Mouse (Mus musculus): ENCODE measurements at regions not wholly inside any gene's neighbourhood (a gene's known extent, or its start where the extent isn't known, plus 50 kb on each side); places are given as distances from the start of the nearest gene placed in this dataset.

DNA sequence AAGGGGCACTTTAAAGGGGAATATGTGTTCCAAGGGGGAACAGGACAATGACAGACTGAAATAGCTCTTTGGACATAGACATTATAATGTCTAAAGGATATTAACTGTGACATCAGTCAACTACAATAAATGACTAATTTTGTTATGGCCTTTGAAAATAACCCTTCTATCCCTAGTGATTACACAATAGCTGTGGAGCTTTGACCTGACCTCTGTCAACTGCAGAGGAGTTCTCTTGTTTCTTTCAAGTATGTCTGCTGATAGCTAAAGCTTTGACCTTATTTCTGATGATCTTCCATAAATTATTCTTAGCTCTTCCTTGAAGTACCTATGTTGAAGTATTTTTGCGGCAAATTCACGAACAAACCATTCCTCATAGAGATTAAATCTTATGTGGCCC is 1038.9 kb downstream of the Car8 start:
- no peak overlapping the region for H3K27ac ChIP-seq
- H3K4me3 ChIP-seq = no peak overlapping the region
- no peaks in the 10 kb centered on the region for H3K9me3 ChIP-seq
- H3K9ac ChIP-seq = no peak overlapping the region
- H3K27me3 ChIP-seq = no peaks in the 10 kb centered on the region
- no peaks in the 10 kb centered on the region for H3K36me3 ChIP-seq
- WGBS = 76% methylated on average over 2 of the region's 2 CpGs
- no peaks in the 10 kb centered on the region for H3K4me1 ChIP-seq
- no peak for ATAC-seq (ENCODE audit: insufficient number of reproducible peaks, insufficient read depth, low FRiP score, low TSS enrichment, low read depth)
- H3K4me2 ChIP-seq = no peak overlapping the region

DNA sequence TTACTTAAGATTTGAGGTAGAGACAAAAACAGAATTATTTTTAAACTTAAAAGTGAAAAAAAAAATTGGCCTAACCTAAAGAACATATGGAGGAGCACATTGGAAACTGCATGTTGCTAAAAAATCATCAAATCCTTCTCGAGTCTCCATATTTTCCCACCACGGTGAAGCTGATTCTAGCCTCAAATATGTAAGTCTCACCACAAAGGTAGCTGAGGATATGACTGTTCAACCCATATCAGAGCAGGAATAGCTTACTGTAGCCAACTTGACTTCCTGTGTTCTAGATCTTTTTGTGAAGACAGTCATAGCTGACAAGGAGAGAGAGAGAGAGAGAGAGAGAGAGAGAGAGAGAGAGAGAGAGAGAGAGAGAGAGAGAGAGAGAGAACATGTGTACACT is 1039.8 kb downstream of the Car8 start:
- Histone ChIP-seq H3K9ac (no peak overlapping the region), H3K4me1 (no peaks in the 10 kb centered on the region), H3K4me3 (no peak overlapping the region), H3K9me3 (no peaks in the 10 kb centered on the region), H3K36me3 (no peaks in the 10 kb centered on the region), H3K4me2 (no peak overlapping the region), H3K27me3 (no peaks in the 10 kb centered on the region), H3K27ac (no peak overlapping the region)
- WGBS = 76% methylated on average over 2 of the region's 2 CpGs
- ATAC-seq (ENCODE audit: insufficient number of reproducible peaks, insufficient read depth, low FRiP score, low TSS enrichment, low read depth) = no peak

DNA sequence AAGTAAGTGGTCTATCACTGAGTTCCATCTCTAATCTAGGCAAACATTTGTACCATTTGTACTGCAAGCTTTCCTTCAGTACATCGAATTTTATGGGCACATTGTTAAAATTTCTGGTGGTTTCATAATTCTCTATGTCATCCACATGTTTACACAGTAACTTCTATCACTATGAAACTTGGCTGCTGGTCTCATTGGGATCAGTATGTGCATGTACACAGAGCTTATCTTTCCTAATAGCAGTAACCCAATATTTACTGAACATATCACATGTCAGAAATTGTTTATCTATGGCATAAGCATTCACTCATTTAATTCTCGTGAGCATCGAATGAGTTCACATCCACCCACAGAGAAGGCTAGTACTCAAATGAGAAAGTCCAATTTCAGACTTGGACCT is 1042.3 kb downstream of the Car8 start:
- H3K4me2 ChIP-seq = no peak overlapping the region

DNA sequence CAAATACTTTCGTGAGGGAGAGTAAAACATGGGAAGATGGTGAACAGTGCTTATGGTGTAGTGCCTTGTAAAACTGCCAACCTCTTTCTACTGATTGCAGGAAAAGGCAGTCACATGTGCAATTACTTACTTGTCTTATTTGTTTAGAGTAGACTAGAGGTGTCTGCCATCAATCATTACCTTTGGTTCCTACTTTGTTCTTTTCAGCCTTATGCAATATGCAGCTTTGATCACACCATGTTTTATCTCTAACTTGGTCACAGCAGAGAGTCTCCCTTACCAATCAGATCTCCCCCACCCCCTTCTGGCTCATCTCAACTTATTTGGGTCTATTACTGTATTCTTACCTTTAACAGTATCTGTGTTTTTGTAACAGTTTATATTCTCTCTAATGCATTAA is 1043.2 kb downstream of the Car8 start:
- no peak overlapping the region for H3K9ac ChIP-seq
- H3K36me3 ChIP-seq = no peaks in the 10 kb centered on the region
- H3K27ac ChIP-seq = no peak overlapping the region
- no peaks in the 10 kb centered on the region for H3K27me3 ChIP-seq
- H3K4me1 ChIP-seq = no peaks in the 10 kb centered on the region
- no peak for ATAC-seq (ENCODE audit: insufficient number of reproducible peaks, insufficient read depth, low FRiP score, low TSS enrichment, low read depth)
- no peak overlapping the region for H3K4me3 ChIP-seq
- WGBS = 75% methylated on average over 1 of the region's 1 CpGs
- no peaks in the 10 kb centered on the region for H3K9me3 ChIP-seq
- H3K4me2 ChIP-seq = no peak overlapping the region

More for the DNA sequence above, 1042.3 kb downstream of the Car8 start:
- H3K27me3 ChIP-seq = no peaks in the 10 kb centered on the region
- no peaks in the 10 kb centered on the region for H3K36me3 ChIP-seq
- no peaks in the 10 kb centered on the region for H3K9me3 ChIP-seq
- H3K4me1 ChIP-seq = no peaks in the 10 kb centered on the region
- no peak overlapping the region for H3K27ac ChIP-seq
- ATAC-seq (ENCODE audit: insufficient number of reproducible peaks, insufficient read depth, low FRiP score, low TSS enrichment, low read depth) = no peak
- no peak overlapping the region for H3K4me3 ChIP-seq
- WGBS = 72% methylated on average over 3 of the region's 3 CpGs
- H3K9ac ChIP-seq = no peak overlapping the region

DNA sequence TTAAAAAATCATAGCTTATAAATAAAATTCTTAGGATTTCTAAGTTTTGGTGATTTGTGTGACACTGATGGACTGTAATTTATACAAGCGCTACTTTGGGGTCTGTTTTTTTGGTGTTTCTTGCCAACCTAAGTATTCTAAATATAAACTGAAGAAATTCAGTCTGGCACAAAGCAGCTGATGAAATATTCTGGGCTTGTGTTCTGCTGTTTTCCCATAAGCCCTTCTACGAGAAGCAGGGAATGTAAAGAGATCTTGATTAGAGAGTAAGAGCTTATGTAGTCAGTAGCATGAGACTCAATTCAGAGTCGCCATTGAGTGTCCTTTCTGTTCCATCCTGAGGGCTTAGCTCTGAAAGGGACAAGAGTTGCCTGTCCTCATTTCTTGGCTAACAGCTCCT is 1046.9 kb downstream of the Car8 start:
- Histone ChIP-seq H3K27ac (no peak overlapping the region), H3K27me3 (no peaks in the 10 kb centered on the region), H3K4me3 (no peak overlapping the region), H3K9ac (no peak overlapping the region), H3K9me3 (no peaks in the 10 kb centered on the region), H3K4me1 (no peaks in the 10 kb centered on the region), H3K36me3 (no peaks in the 10 kb centered on the region), H3K4me2 (no peak overlapping the region)
- no peak for ATAC-seq (ENCODE audit: insufficient number of reproducible peaks, insufficient read depth, low FRiP score, low TSS enrichment, low read depth)
- 67% methylated on average over 3 of the region's 3 CpGs for WGBS

DNA sequence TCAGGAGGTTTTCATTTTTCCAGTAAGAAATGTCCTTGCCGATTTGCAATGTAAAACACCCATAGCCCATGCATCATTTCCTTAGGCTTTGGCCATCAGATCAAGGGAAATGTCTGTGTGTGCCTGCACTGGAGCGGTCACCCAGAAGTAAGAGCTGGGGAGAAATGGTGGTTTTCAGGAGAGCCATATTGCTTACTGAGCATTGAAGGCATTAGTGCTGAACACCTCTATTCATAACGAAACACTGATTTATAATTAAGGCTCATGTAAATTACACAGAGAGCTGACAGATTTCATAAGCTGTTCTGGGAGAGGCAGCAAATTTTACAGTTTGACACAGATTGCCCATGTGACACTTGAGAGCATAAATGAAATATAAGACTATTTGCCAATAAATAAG is 1047.6 kb downstream of the Car8 start:
- Histone ChIP-seq H3K4me2 (no peak overlapping the region), H3K27me3 (no peaks in the 10 kb centered on the region), H3K27ac (no peak overlapping the region), H3K9me3 (no peaks in the 10 kb centered on the region), H3K4me3 (no peak overlapping the region), H3K36me3 (no peaks in the 10 kb centered on the region), H3K4me1 (no peaks in the 10 kb centered on the region), H3K9ac (no peak overlapping the region)
- WGBS = 80% methylated on average over 3 of the region's 3 CpGs
- no peak for ATAC-seq (ENCODE audit: insufficient number of reproducible peaks, insufficient read depth, low FRiP score, low TSS enrichment, low read depth)

DNA sequence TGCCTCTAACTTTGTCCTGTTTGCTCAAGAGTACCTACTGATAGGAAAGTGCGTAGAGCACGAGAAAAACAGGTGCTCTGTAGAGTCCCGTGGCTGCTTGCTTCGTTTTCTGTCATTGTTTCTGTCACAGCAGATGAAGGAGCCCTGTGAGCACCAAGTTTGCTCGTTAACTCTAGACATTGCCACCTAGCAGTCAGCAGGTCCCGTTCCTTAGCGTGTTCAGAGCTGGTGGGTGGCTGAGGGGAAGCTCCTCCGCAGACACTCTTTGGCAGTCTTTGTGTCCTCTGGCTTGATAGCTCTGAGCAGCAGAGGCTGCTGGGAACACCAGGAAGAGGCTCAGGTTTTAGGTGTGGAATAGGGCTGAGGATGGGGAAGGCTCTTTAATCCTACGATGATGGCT is 1063.8 kb downstream of the Car8 start:
- Histone ChIP-seq H3K4me2 (no peak overlapping the region), H3K4me3 (no peak overlapping the region), H3K27me3 (no peaks in the 10 kb centered on the region), H3K9me3 (no peaks in the 10 kb centered on the region), H3K27ac (no peak overlapping the region), H3K4me1 (no peaks in the 10 kb centered on the region), H3K9ac (no peak overlapping the region), H3K36me3 (no peaks in the 10 kb centered on the region)
- no peak for ATAC-seq (ENCODE audit: insufficient number of reproducible peaks, insufficient read depth, low FRiP score, low TSS enrichment, low read depth)
- WGBS = 84% methylated on average over 9 of the region's 9 CpGs

DNA sequence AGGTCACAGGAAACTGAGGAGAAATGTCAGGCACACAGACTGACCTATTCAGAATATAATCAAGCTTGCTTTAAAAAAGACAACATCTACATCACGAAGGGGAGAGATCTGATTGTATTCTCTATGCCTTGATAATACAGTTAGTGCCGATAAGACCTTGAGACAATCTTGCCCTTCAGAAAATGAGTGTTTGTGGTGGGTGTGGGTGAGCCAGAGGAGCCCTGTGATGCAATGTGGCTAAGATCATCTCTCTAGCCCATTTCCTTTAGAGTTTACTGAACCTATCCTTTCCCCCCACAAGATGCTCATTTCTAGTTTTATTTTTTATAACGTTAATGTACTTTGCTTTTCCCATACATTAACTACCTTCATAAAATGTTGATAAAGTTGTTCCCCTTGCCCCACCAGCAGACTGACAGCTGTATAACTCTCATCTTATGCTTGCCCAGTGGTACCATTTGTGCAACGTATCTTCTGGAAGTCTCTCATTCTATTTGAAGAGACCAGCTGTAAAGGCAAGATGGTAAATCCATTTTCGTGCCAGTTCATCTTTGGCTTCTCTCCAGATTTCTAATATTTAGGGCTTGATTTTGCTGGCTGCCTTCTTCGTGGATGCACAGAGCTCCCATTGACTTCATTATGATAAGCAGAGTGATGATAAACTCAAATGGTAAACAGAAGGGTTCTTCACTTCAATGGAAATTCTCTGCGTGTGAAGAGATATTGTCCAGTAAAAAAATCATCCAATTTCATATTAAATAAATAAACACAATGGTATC is 1066.1 kb downstream of the Car8 start:
- Histone ChIP-seq H3K9ac (no peak overlapping the region), H3K4me2 (no peak overlapping the region), H3K36me3 (no peaks in the 10 kb centered on the region), H3K27me3 (no peaks in the 10 kb centered on the region), H3K4me3 (no peak overlapping the region), H3K9me3 (no peaks in the 10 kb centered on the region), H3K4me1 (no peaks in the 10 kb centered on the region), H3K27ac (no peak overlapping the region)
- ATAC-seq (ENCODE audit: insufficient number of reproducible peaks, insufficient read depth, low FRiP score, low TSS enrichment, low read depth) = no peak
- WGBS = 83% methylated on average over 7 of the region's 7 CpGs

DNA sequence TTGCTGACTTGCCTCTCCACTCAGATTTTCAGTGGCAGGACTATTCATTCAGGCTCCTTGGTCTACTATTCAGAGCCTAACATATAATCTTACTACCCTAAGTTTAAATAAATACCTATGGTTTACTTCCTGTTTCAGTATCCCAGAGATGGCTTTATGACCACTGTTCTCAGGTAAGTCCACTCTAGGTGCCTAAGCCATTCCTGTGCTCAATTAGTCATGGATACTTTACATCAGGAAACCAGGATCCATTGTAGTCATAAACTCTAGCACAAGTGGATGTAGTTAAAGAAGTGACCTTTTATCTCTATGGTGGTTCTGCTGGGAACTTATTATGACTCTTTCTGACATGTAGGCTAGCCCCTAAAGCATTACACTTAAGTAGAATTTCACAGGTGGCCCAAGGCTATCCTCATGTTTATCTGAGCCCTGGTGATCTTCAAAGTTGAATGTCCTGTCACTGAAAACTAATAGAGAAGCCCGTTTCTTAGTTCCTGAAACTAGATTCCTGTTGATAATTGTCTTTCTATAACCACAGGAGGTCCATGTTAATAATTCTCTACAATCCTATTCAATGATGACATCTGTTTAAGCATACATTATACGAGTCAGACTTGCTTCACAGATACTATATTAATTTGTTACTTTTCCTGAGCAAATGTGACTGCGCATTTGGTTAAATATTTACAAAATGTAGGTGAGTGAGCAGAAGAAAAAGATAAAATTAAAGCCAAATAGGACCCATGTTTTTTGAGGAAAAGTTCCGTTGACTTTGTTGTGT is 1067.0 kb downstream of the Car8 start:
- H3K27me3 ChIP-seq = no peaks in the 10 kb centered on the region
- no peaks in the 10 kb centered on the region for H3K36me3 ChIP-seq
- ATAC-seq (ENCODE audit: insufficient number of reproducible peaks, insufficient read depth, low FRiP score, low TSS enrichment, low read depth) = no peak
- H3K4me3 ChIP-seq = no peak overlapping the region
- 81% methylated on average over 4 of the region's 4 CpGs for WGBS
- H3K4me2 ChIP-seq = no peak overlapping the region
- no peaks in the 10 kb centered on the region for H3K4me1 ChIP-seq
- no peaks in the 10 kb centered on the region for H3K9me3 ChIP-seq
- H3K9ac ChIP-seq = no peak overlapping the region
- no peak overlapping the region for H3K27ac ChIP-seq

DNA sequence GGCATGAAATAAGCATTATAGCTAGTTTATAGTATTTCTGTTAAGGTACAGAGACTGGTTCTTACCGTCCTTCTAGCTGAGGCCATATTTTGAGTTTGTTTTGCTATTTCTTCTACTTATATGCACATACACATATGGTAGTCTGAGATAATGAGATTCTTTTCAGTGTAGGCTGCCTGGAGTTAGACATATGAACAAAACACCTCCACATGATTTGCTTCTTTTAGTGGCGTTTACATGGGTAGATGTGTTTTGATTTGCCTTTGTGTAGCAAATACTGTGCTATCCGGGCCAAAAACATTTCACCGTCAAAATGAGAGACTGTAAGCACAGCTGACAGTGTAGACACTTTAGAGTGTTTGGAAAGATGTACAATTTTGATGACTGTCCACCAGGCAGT is 1077.4 kb downstream of the Car8 start:
- Histone ChIP-seq H3K4me3 (no peak overlapping the region), H3K9ac (no peak overlapping the region), H3K27me3 (no peaks in the 10 kb centered on the region), H3K4me1 (no peaks in the 10 kb centered on the region), H3K9me3 (no peaks in the 10 kb centered on the region), H3K36me3 (no peaks in the 10 kb centered on the region), H3K27ac (no peak overlapping the region), H3K4me2 (no peak overlapping the region)
- WGBS = 93% methylated on average over 4 of the region's 4 CpGs
- ATAC-seq (ENCODE audit: insufficient number of reproducible peaks, insufficient read depth, low FRiP score, low TSS enrichment, low read depth) = no peak

DNA sequence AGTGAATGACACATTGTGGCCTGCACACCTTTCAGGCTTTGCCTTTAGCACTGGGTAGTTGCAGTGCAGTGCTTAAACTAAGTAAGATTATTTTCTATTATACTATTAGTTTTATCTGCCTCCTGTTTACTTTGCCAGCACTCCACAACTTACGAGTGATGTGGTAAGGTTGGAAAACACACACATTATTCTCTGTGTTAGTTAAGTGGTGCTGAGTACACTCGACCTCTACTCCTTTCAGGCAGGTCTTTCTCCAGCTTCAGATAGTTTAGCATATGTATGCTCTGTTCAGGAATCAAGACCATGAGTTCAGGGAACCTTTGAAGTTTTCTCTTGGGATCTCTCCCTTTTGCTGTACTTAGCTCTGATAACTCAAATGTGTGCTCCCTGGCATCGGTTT is 1081.0 kb downstream of the Car8 start:
- Histone ChIP-seq H3K9me3 (no peaks in the 10 kb centered on the region), H3K4me1 (no peaks in the 10 kb centered on the region), H3K36me3 (no peaks in the 10 kb centered on the region), H3K9ac (no peak overlapping the region), H3K4me2 (no peak overlapping the region), H3K4me3 (no peak overlapping the region), H3K27me3 (no peaks in the 10 kb centered on the region), H3K27ac (no peak overlapping the region)
- 70% methylated on average over 3 of the region's 3 CpGs for WGBS
- ATAC-seq (ENCODE audit: insufficient number of reproducible peaks, insufficient read depth, low FRiP score, low TSS enrichment, low read depth) = no peak

DNA sequence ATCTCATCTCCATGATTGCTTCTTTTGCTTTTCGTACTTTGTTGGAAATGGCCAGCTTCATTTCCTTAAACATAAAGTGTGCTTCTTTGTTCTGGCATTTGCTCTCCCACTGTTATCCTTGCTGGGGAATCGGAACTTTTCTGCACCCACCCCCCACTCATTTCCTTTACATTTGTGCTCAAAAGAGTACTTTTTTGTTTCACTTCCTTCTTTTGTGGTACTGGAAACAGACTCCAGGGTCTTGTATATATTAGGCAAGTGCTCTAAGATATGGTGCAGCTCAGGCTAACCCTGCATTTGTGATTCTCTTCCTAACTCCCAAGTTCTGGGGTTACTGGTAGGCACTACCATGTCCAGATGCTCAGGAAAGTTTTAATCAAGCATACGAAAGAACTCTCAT is 1084.6 kb downstream of the Car8 start:
- Histone ChIP-seq H3K36me3 (no peaks in the 10 kb centered on the region), H3K4me3 (no peak overlapping the region), H3K27ac (no peak overlapping the region), H3K4me1 (no peaks in the 10 kb centered on the region), H3K4me2 (no peak overlapping the region), H3K9me3 (no peaks in the 10 kb centered on the region), H3K9ac (no peak overlapping the region), H3K27me3 (no peaks in the 10 kb centered on the region)
- no peak for ATAC-seq (ENCODE audit: insufficient number of reproducible peaks, insufficient read depth, low FRiP score, low TSS enrichment, low read depth)
- 60% methylated on average over 3 of the region's 3 CpGs for WGBS
